Mouse (Mus musculus) frontal cortex, postnatal 36 days (tissue): ENCODE data around the gene Pin1rt1.
A peak's percentile ranks its signal among the peaks of the same experiment; 100 is the strongest.

Experiments
- DNase-seq, 2 experiments: peaks; one replicate each; pipeline ENCODE4 v3.0.0; 2022; ENCODE audit warnings: low spot score in 2 of 2

Pin1rt1 gene

GRCm38 (mm10) chr2:104712486-104712809, 3.7 kb downstream of the Pin1rt1 start:
- no peak for DNase-seq

- peak; percentile 72 to 74 for DNase-seq
Observed at GRCm38 (mm10) chr2:104711585-104712485, 4.3 kb downstream of the Pin1rt1 start, which contains the start of gene Tcp11l1. TSS of gene Tcp11l1 (minus strand) at chr2:104712169.

- peak in 1 of 2 experiments; percentile 2 for DNase-seq
Observed at GRCm38 (mm10) chr2:104710670-104711370, 5.4 kb downstream of the Pin1rt1 start.

- DNase-seq, result no peak
Observed at GRCm38 (mm10) chr2:104709786-104710337, 6.3 kb downstream of the Pin1rt1 start.

GRCm38 (mm10) chr2:104704355-104704754, 11.8 kb downstream of the Pin1rt1 start:
- DNase-seq, result no peak

GRCm38 (mm10) chr2:104703158-104703557, 13.0 kb downstream of the Pin1rt1 start:
- DNase-seq, result no peak

GRCm38 (mm10) chr2:104699659-104700058, 16.5 kb downstream of the Pin1rt1 start:
- no peak for DNase-seq

- DNase-seq, result no peak
Observed at GRCm38 (mm10) chr2:104692551-104692950, 23.6 kb downstream of the Pin1rt1 start.

- DNase-seq, result no peak
Observed at GRCm38 (mm10) chr2:104690720-104691119, 25.5 kb downstream of the Pin1rt1 start.

GRCm38 (mm10) chr2:104688724-104689123, 27.5 kb downstream of the Pin1rt1 start:
- no peak for DNase-seq

GRCm38 (mm10) chr2:104688321-104688720, 27.9 kb downstream of the Pin1rt1 start:
- no peak for DNase-seq

- DNase-seq, result no peak
Observed at GRCm38 (mm10) chr2:104687261-104687660, 28.9 kb downstream of the Pin1rt1 start.

- DNase-seq, result peak; percentile 75 to 80
Observed at GRCm38 (mm10) chr2:104685418-104685817, 30.8 kb downstream of the Pin1rt1 start.

GRCm38 (mm10) chr2:104684771-104685170, 31.4 kb downstream of the Pin1rt1 start:
- no peak for DNase-seq

- no peak for DNase-seq
Observed at GRCm38 (mm10) chr2:104677326-104677725, 38.9 kb downstream of the Pin1rt1 start.

- DNase-seq, result no peak
Observed at GRCm38 (mm10) chr2:104671724-104672123, 44.5 kb downstream of the Pin1rt1 start.

GRCm38 (mm10) chr2:104669122-104669804, 46.9 kb downstream of the Pin1rt1 start:
- DNase-seq, result no peak
